Mouse (Mus musculus): Measurements from ENCODE around the gene Aplnr.

- TF ChIP-seq GATA1 (IDR thresholded peaks at IDR 0.05; ENCODE audit: borderline replicate concordance, low read length) (no peak), FLI1 (IDR thresholded peaks at IDR 0.05; ENCODE audit: low read length) (no peak)
These were observed 29.8 kb upstream of the Aplnr start for GRCm38 (mm10) chr2:85106068-85106790.
